Mouse (Mus musculus) intestine, embryonic 16.5 days (tissue): ENCODE data around the gene Vmn1r230. TPM values are rescaled to one million over a fixed set of nuclear protein-coding genes. Genes with fewer than 3 reads are reported as not detected.

Experiments
- ATAC-seq: fragments of 200-750 bp; cut with Nextera tagmentation; 2 replicates; pipeline ENCODE4 v1.8.0; 2017; ENCODE audit warnings: moderate TSS enrichment, moderate library complexity
- H3K27ac ChIP-seq: fragments of 300-500 bp; sonication (generic); 2 replicates; pipeline ENCODE4 v1.5.1; 2014; ENCODE audit warnings: mild to moderate bottlenecking, low read length
- H3K27me3 ChIP-seq: fragments of 300-500 bp; sonication (generic); replicated peaks from 2 replicates; pipeline ENCODE4 v1.6.1; 2014; ENCODE audit warnings: low read length, control low read depth, mixed read lengths; ENCODE audit not compliant: control insufficient read depth, insufficient read depth
- H3K36me3 ChIP-seq: fragments of 300-500 bp; sonication (generic); 2 replicates; pipeline ENCODE4 v1.6.1; 2014; ENCODE audit warnings: low read length, control low read depth; ENCODE audit not compliant: control insufficient read depth, insufficient read depth
- H3K4me1 ChIP-seq: fragments of 300-500 bp; sonication (generic); 2 replicates; pipeline ENCODE4 v1.6.1; 2014; ENCODE audit warnings: low read length, control low read depth, mixed read lengths; ENCODE audit not compliant: control insufficient read depth, insufficient read depth
- H3K4me2 ChIP-seq: fragments of 300-500 bp; sonication (generic); 2 replicates; pipeline ENCODE4 v1.6.1; 2014; ENCODE audit warnings: low read depth, low read length, control low read depth
- H3K4me3 ChIP-seq: fragments of 300-500 bp; sonication (generic); 2 replicates; pipeline ENCODE4 v1.5.1; 2014; ENCODE audit warnings: mild to moderate bottlenecking, low read length
- H3K9ac ChIP-seq: fragments of 300-500 bp; sonication (generic); 2 replicates; pipeline ENCODE4 v1.6.1; 2014; ENCODE audit warnings: low read depth, low read length
- H3K9me3 ChIP-seq: fragments of 300-500 bp; sonication (generic); 2 replicates; pipeline ENCODE4 v1.6.1; 2016; ENCODE audit warnings: low read length, control low read depth; ENCODE audit not compliant: control insufficient read depth
- WGBS: fragments of 180-500 bp; shearing (Covaris S2); extraction: QIAGEN DNeasy Blood & Tissue Kit; methylation state at CpG from one replicate; pipeline ENCODE4 v1.1.7; 2014; 5-methylcytosine and 5-hydroxymethylcytosine counted together
- polyA plus RNA-seq: library from polyadenylated mRNA; unstranded; fragments of >200 nt; fragmentation: Nextera tagmentation; extraction: Ambion mirVana; gene quantifications from 2 replicates; pipeline ENCODE4 v1.2.1, GENCODE M21; 2015

The Vmn1r230 gene
- not detected in 2 replicates for polyA plus RNA-seq

DNA sequence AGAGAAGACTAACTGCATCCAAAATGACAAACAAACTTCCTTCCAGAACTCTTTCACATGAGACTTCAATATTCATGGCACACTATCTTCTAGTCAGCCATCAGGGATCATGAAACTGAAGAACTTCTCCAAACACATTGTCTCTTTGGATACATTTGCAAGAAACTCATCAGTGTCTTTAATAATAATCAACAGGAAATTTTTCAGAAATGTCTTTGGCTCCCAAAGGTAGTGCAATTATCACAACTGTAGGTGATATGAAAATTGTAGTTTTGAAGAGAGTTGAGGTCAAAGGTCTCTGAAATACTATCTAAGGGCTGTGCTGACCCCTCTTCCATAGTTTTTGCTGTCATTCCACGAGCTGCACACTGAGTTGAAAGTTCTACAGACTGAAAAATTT, at the start of gene Vmn1r230:
Gene Vmn1r230, plus strand, starts transcription at position 301 of the 400 bp plus-strand sequence.
- no peak within 1 kb of the TSS for H3K4me3 ChIP-seq
- H3K4me2 ChIP-seq, result no peak within 1 kb of the TSS
- no peak for ATAC-seq
- no peak within 1 kb of the TSS for H3K27ac ChIP-seq
- H3K4me1 ChIP-seq, result no peaks in the 10 kb centered on the region
- H3K9me3 ChIP-seq, result no peaks in the 10 kb centered on the region
- H3K36me3 ChIP-seq, result no peaks in the 10 kb centered on the region
- WGBS, result 21% methylated on average over 1 of the region's 1 CpGs
- no peaks in the 10 kb centered on the region for H3K27me3 ChIP-seq
- H3K9ac ChIP-seq, result no peak within 1 kb of the TSS

DNA sequence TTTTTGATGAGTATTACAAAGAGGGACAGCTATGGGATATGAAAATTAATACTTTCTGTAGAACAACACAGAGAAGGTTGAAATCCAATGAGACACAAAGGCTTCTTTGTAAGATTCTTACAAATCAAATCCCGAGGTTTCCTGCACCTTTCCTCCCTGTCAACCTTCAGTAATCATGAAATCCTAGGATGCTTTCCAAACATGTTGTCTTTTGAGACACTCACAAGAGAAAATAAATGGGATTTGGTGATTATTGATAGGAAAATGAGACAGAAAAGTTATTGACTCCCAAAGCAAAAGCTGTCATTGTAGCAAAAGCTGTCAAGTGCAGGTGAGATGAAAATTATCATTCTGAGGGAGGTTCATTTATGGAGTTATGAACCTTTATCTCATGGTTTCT, 29.0 kb upstream of the Vmn1r230 start, which contains the start of gene Vmn1r229:
Gene Vmn1r229, plus strand, starts transcription at position 301 of the 400 bp plus-strand sequence.
- Histone ChIP-seq H3K36me3 (no peaks in the 10 kb centered on the region), H3K4me2 (no peak within 1 kb of the TSS), H3K27ac (no peak within 1 kb of the TSS), H3K9me3 (no peaks in the 10 kb centered on the region), H3K4me3 (no peak within 1 kb of the TSS), H3K4me1 (no peaks in the 10 kb centered on the region), H3K9ac (no peak within 1 kb of the TSS), H3K27me3 (no peaks in the 10 kb centered on the region)
- WGBS, result 65% methylated on average over 1 of the region's 1 CpGs
- ATAC-seq, result no peak

Other genes starting within 250 kb of the Vmn1r230 start
- gene Vmn2r110, start 244.0 kb upstream of the Vmn1r230 start, polyA plus RNA-seq, result 0.02 TPM in 1 of 2 replicates, not detected in the other
- gene Fpr-rs3, start 215.6 kb upstream of the Vmn1r230 start, polyA plus RNA-seq, result not detected in 2 replicates
- not detected in 2 replicates for gene Vmn1r226, start 157.6 kb upstream of the Vmn1r230 start, polyA plus RNA-seq
- not detected in 2 replicates for gene Vmn1r227, start 110.6 kb upstream of the Vmn1r230 start, polyA plus RNA-seq
- not detected in 2 replicates for gene Vmn1r228, start 54.3 kb upstream of the Vmn1r230 start, polyA plus RNA-seq
- not detected in 2 replicates for gene Vmn1r229, start 28.9 kb upstream of the Vmn1r230 start, polyA plus RNA-seq
- gene Vmn1r231, start 64.6 kb downstream of the Vmn1r230 start, polyA plus RNA-seq, result not detected in 2 replicates
- not detected in 2 replicates for gene Vmn1r232, start 79.3 kb downstream of the Vmn1r230 start, polyA plus RNA-seq
- 352 and 364 TPM in 2 replicates for gene Ppp2r1a, start 104.9 kb downstream of the Vmn1r230 start, polyA plus RNA-seq
- not detected in 2 replicates for gene Vmn1r233, start 156.0 kb downstream of the Vmn1r230 start, polyA plus RNA-seq
- 8.2 TPM in 2 replicates for gene Zfp160, start 168.5 kb downstream of the Vmn1r230 start, polyA plus RNA-seq